Mouse (Mus musculus) MEL (cell line): Measurements from ENCODE around the gene Tmem50b. TPM values are rescaled to one million over a fixed set of nuclear protein-coding genes. Genes with fewer than 3 reads are reported as not detected.

Source experiments
- DNase-seq: peaks from one replicate; pipeline ENCODE4 v3.0.0; 2011; ENCODE audit warnings: low read depth, low spot score
- H3K27ac ChIP-seq: 2 replicates; pipeline ENCODE4 v1.5.1; 2012; ENCODE audit warnings: low read depth, mild to moderate bottlenecking, control low read depth, low read length, moderate library complexity; ENCODE audit not compliant: control insufficient read depth
- H3K27me3 ChIP-seq, 2 experiments: fragments of 150-350 bp in 1 of 2; sonication (generic) in 1 of 2; 2 replicates each; pipeline ENCODE4 v1.6.1; 2012; ENCODE audit warnings: low read length in 2 of 2, mild to moderate bottlenecking in 2 of 2, improper control_type of control experiment in 1 of 2, moderate library complexity in 1 of 2; ENCODE audit not compliant: insufficient read depth in 2 of 2, control insufficient read depth in 1 of 2
- H3K36me3 ChIP-seq, 2 experiments: 2 replicates each; pipeline ENCODE4 v1.6.1; 2012 to 2014; ENCODE audit warnings: low read length in 2 of 2, improper control_type of control experiment in 1 of 2, inconsistent platforms in 1 of 2, mild to moderate bottlenecking in 1 of 2; ENCODE audit not compliant: insufficient read depth in 2 of 2, control insufficient read depth in 1 of 2
- H3K4me1 ChIP-seq, 2 experiments: fragments of 150-350 bp in 1 of 2; sonication (generic) in 1 of 2; 2 replicates each; pipeline ENCODE4 v1.6.1; 2012; ENCODE audit warnings: low read length in 2 of 2, improper control_type of control experiment in 1 of 2, mild to moderate bottlenecking in 1 of 2; ENCODE audit not compliant: insufficient read depth in 2 of 2, control insufficient read depth in 1 of 2
- H3K4me3 ChIP-seq, 2 experiments: fragments of 150-350 bp in 1 of 2; sonication (generic) in 1 of 2; 2 replicates each; pipeline ENCODE4 v1.5.1; 2012; ENCODE audit warnings: low read depth in 2 of 2, low read length in 2 of 2, mild to moderate bottlenecking in 2 of 2, moderate library complexity in 2 of 2, control low read depth in 1 of 2, improper control_type of control experiment in 1 of 2; ENCODE audit not compliant: control insufficient read depth in 1 of 2, insufficient read depth in 1 of 2
- H3K79me2 ChIP-seq: 2 replicates; pipeline ENCODE4 v1.6.1; 2012; ENCODE audit warnings: mild to moderate bottlenecking, low read length, moderate library complexity; ENCODE audit not compliant: control insufficient read depth, poor library complexity, insufficient read depth
- H3K9ac ChIP-seq: 2 replicates; pipeline ENCODE4 v1.6.1; 2012; ENCODE audit warnings: low read depth, mild to moderate bottlenecking, control low read depth, low read length, moderate library complexity; ENCODE audit not compliant: control insufficient read depth, poor library complexity, severe bottlenecking
- H3K9me3 ChIP-seq: fragments of 150-350 bp; sonication (generic); replicated peaks from 2 replicates; pipeline ENCODE4 v1.6.1; 2012; ENCODE audit warnings: mild to moderate bottlenecking, low read length, improper control_type of control experiment, moderate library complexity; ENCODE audit not compliant: insufficient read depth
- BHLHE40 ChIP-seq: IDR thresholded peaks from 2 replicates; pipeline ENCODE4 v1.6.1; 2012; ENCODE audit warnings: low read depth, mild to moderate bottlenecking, inconsistent platforms, low read length, improper control_type of control experiment, borderline replicate concordance
- CHD1 ChIP-seq: IDR thresholded peaks from 2 replicates; pipeline ENCODE4 v1.6.1; 2012; ENCODE audit warnings: low read depth, mild to moderate bottlenecking, inconsistent platforms, low read length, improper control_type of control experiment
- CHD2 ChIP-seq: IDR thresholded peaks from 2 replicates; pipeline ENCODE4 v1.6.1; 2011; ENCODE audit warnings: low read length, improper control_type of control experiment
- CTCF ChIP-seq, 3 experiments: IDR thresholded peaks in 2 of 3; conservative IDR thresholded peaks in 1 of 3; 2 replicates each; pipeline ENCODE4 v1.5.1; 2011 to 2012; ENCODE audit warnings: low read length in 3 of 3, low read depth in 2 of 3, mild to moderate bottlenecking in 2 of 3, improper control_type of control experiment in 1 of 3, inconsistent platforms in 1 of 3, mixed read lengths in 1 of 3, moderate library complexity in 1 of 3; ENCODE audit not compliant: control insufficient read depth in 1 of 3, insufficient read depth in 1 of 3, poor library complexity in 1 of 3, severe bottlenecking in 1 of 3
- EP300 ChIP-seq, 2 experiments: IDR thresholded peaks; 2 replicates each; pipeline ENCODE4 v1.6.1; 2011; ENCODE audit warnings: improper control_type of control experiment in 2 of 2, low read length in 2 of 2, low read depth in 1 of 2, mild to moderate bottlenecking in 1 of 2
- GATA1 ChIP-seq: IDR thresholded peaks from 2 replicates; pipeline ENCODE4 v1.6.1; 2011; ENCODE audit warnings: low read depth, low read length, improper control_type of control experiment
- HCFC1 ChIP-seq: IDR thresholded peaks from 2 replicates; pipeline ENCODE4 v1.6.1; 2012; ENCODE audit warnings: low read depth, mild to moderate bottlenecking, inconsistent platforms, low read length, improper control_type of control experiment, moderate library complexity
- JUND ChIP-seq: IDR thresholded peaks from 2 replicates; pipeline ENCODE4 v1.6.1; 2011; ENCODE audit warnings: low read depth, mild to moderate bottlenecking, improper control_type of control experiment, low read length
- KAT2A ChIP-seq: conservative IDR thresholded peaks from 2 replicates; pipeline ENCODE4 v1.6.1; 2012; ENCODE audit warnings: low read depth, low read length, improper control_type of control experiment, inconsistent platforms
- MAFK ChIP-seq: IDR thresholded peaks from 2 replicates; pipeline ENCODE4 v1.6.1; 2011; ENCODE audit warnings: low read depth, mild to moderate bottlenecking, low read length, improper control_type of control experiment, borderline replicate concordance
- MAX ChIP-seq: IDR thresholded peaks from 2 replicates; pipeline ENCODE4 v1.6.1; 2011; ENCODE audit warnings: low read length, improper control_type of control experiment
- MAZ ChIP-seq: IDR thresholded peaks from 2 replicates; pipeline ENCODE4 v1.6.1; 2012; ENCODE audit warnings: low read depth, mild to moderate bottlenecking, inconsistent platforms, low read length, improper control_type of control experiment
- MEF2A ChIP-seq: IDR thresholded peaks from 2 replicates; pipeline ENCODE4 v1.6.1; 2014; ENCODE audit warnings: low read depth, mild to moderate bottlenecking, inconsistent platforms, low read length, improper control_type of control experiment; ENCODE audit not compliant: poor library complexity, insufficient replicate concordance, severe bottlenecking; ENCODE audit errors: extremely low read depth
- MXI1 ChIP-seq: IDR thresholded peaks from 2 replicates; pipeline ENCODE4 v1.6.1; 2011; ENCODE audit warnings: mild to moderate bottlenecking, low read depth, low read length, improper control_type of control experiment
- MYB ChIP-seq: IDR thresholded peaks from 2 replicates; pipeline ENCODE4 v1.6.1; 2011; ENCODE audit warnings: mild to moderate bottlenecking, low read depth, low read length, improper control_type of control experiment
- MYC ChIP-seq: IDR thresholded peaks from 2 replicates; pipeline ENCODE4 v1.6.1; 2011; ENCODE audit warnings: low read depth, mild to moderate bottlenecking, low read length, improper control_type of control experiment, moderate library complexity
- NELFE ChIP-seq: IDR thresholded peaks from 2 replicates; pipeline ENCODE4 v1.6.1; 2011; ENCODE audit warnings: low read depth, low read length, improper control_type of control experiment
- NRF1 ChIP-seq: IDR thresholded peaks from 2 replicates; pipeline ENCODE4 v1.6.1; 2014; ENCODE audit warnings: low read depth, mild to moderate bottlenecking, inconsistent platforms, low read length, improper control_type of control experiment, moderate library complexity; ENCODE audit not compliant: poor library complexity, insufficient read depth, severe bottlenecking
- POLR2A ChIP-seq, 2 experiments: IDR thresholded peaks; 2 replicates each; pipeline ENCODE4 v1.6.1; 2011 to 2012; ENCODE audit warnings: low read length in 2 of 2, mild to moderate bottlenecking in 2 of 2, control low read depth in 1 of 2, improper control_type of control experiment in 1 of 2, low read depth in 1 of 2, moderate library complexity in 1 of 2; ENCODE audit not compliant: control insufficient read depth in 1 of 2, insufficient read depth in 1 of 2, poor library complexity in 1 of 2
- POLR2AphosphoS2 ChIP-seq: IDR thresholded peaks from 2 replicates; pipeline ENCODE4 v1.6.1; 2011; ENCODE audit warnings: low read length, improper control_type of control experiment
- RAD21 ChIP-seq: IDR thresholded peaks from 2 replicates; pipeline ENCODE4 v1.6.1; 2011; ENCODE audit warnings: mild to moderate bottlenecking, low read depth, low read length, improper control_type of control experiment
- SIN3A ChIP-seq: IDR thresholded peaks from 2 replicates; pipeline ENCODE4 v1.6.1; 2012; ENCODE audit warnings: low read length, improper control_type of control experiment, inconsistent platforms
- SMC3 ChIP-seq: IDR thresholded peaks from 2 replicates; pipeline ENCODE4 v1.6.1; 2011; ENCODE audit warnings: low read depth, low read length, improper control_type of control experiment
- TAL1 ChIP-seq: IDR thresholded peaks from 2 replicates; pipeline ENCODE4 v1.6.1; 2012; ENCODE audit warnings: mild to moderate bottlenecking, inconsistent platforms, low read length, moderate library complexity, mixed read lengths
- TBP ChIP-seq: IDR thresholded peaks from 2 replicates; pipeline ENCODE4 v1.8.0; 2011; ENCODE audit warnings: low read depth, low read length, improper control_type of control experiment
- TCF12 ChIP-seq: IDR thresholded peaks from 2 replicates; pipeline ENCODE4 v1.6.1; 2014; ENCODE audit warnings: low read depth, mild to moderate bottlenecking, inconsistent platforms, low read length, improper control_type of control experiment, moderate library complexity
- UBTF ChIP-seq: IDR thresholded peaks from 2 replicates; pipeline ENCODE4 v1.6.1; 2012; ENCODE audit warnings: low read depth, mild to moderate bottlenecking, inconsistent platforms, low read length, improper control_type of control experiment, moderate library complexity, borderline replicate concordance; ENCODE audit not compliant: insufficient read depth
- USF2 ChIP-seq, 2 experiments: IDR thresholded peaks; 2 replicates each; pipeline ENCODE4 v1.6.1; 2011 to 2012; ENCODE audit warnings: improper control_type of control experiment in 2 of 2, low read length in 2 of 2, borderline replicate concordance in 1 of 2, inconsistent platforms in 1 of 2, low read depth in 1 of 2, mild to moderate bottlenecking in 1 of 2; ENCODE audit not compliant: insufficient read depth in 1 of 2
- ZC3H11A ChIP-seq: IDR thresholded peaks from 2 replicates; pipeline ENCODE4 v1.6.1; 2012; ENCODE audit warnings: low read depth, mild to moderate bottlenecking, inconsistent platforms, low read length, improper control_type of control experiment
- ZKSCAN1 ChIP-seq: IDR thresholded peaks from 2 replicates; pipeline ENCODE4 v1.6.1; 2012; ENCODE audit warnings: low read depth, mild to moderate bottlenecking, inconsistent platforms, low read length, improper control_type of control experiment, moderate library complexity
- ZMIZ1 ChIP-seq: IDR thresholded peaks from 2 replicates; pipeline ENCODE4 v1.6.1; 2012; ENCODE audit warnings: low read depth, mild to moderate bottlenecking, inconsistent platforms, low read length, improper control_type of control experiment, moderate library complexity
- polyA plus RNA-seq, 2 experiments: library from polyadenylated mRNA; stranded (reverse) in 1 of 2; unstranded in 1 of 2; fragments of >175 nt in 1 of 2; fragments of >200 nt in 1 of 2; gene quantifications; 2 replicates each; pipeline versions ENCODE4 v1.2.1 to v1.2.4; 2012; ENCODE audit warnings: low replicate concordance in 2 of 2, low read depth in 1 of 2; ENCODE audit not compliant: insufficient read length in 2 of 2, insufficient read depth in 1 of 2, missing spikeins in 1 of 2
- total RNA-seq: library from RNA; depleted of rRNA; stranded (reverse); fragments of 300-350 nt; gene quantifications from 2 replicates; pipeline ENCODE4 v1.2.3, GENCODE M21; 2012

Gene Tmem50b
- total and polyA plus RNA-seq, 3 experiments: 2.9 to 9.5 TPM; not detected in 1

DNA sequence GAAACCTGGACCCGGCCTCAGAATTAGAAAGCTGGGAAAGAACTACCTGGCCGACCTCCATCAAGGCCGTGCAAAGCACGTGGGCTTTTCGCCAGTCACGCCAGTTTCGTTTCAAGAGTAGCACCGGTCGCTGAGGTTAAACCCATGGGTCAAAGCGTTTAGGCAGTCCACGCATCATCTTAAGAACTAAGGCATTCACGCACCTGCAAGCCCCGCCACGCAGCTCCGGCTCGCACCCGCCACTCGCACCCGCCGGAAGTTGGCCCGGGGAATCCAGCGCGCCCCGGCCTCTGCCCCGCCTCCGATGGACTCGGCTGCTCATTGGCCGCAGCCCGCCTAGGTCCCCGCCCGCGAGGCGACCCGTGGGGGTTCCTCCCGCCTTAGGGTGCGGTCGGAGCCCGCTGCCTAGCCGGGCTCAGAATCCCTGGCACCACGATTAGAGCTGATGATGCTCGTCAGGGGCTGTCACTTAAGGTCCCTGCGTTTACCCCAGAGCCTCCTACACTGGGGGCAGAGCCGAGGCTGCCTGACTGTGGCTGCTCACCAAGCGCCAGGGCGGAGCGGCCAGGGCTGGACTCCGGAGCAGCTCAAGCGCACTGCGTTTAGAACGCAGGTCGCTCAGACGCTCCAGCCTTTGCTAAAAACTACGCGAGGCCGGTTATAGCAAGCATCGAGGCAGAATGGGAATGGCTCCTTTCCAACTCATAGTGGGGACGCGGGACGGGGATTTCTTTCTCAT is 49.2 kb upstream of the Tmem50b start, which contains the start of gene Gart (continued):
- TF ChIP-seq ZKSCAN1: no peak
- TF ChIP-seq MAZ: no peak; the same call in 1 of the 2 replicates
- TF ChIP-seq RAD21: no peak
- TF ChIP-seq TAL1: no peak
- peak; percentile 88 for TF ChIP-seq TBP
- TF ChIP-seq MAX: peak; percentile 86

DNA sequence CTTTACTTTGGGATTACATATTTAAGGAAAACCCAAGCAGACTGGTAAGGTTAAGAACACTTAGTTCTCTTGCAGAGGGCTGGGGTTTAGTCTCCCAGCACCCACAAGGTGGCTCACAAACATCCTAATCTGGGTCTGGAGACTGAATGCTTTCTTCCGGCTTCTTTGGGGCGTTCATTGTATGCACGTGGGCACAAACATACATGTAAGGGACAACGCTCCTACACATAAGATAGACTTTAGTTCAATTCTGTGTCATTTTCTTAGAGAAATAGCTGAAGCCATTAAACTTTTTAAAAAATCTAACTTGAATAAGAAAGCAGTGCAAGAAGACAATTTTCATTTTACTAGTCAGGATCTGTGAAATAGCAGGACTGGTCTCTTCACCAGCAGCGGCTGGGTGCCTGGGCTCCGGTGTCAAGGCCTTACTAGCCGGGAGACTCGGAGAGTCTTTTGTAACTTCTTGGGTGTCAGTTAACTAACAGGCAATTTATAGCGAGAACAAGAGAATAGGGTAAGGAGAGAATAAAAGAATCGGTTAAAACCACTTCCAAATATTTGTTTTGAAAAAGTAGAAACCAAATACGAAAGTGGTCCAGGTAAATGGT is 48.5 kb upstream of the Tmem50b start:
- no peaks in the 10 kb centered on the region for H3K27me3 ChIP-seq
- H3K9ac ChIP-seq: peak overlapping the region; percentile 99
- H3K4me3 ChIP-seq: peak overlapping the region; percentile 89 to 99
- DNase-seq: peak; percentile 87
- H3K79me2 ChIP-seq: peaks cover 75% of the 10 kb centered on the region
- no peaks in the 10 kb centered on the region for H3K9me3 ChIP-seq
- peak overlapping the region; percentile 92 for H3K27ac ChIP-seq
- peaks cover 11 to 30% of the 10 kb centered on the region in 2 experiments for H3K36me3 ChIP-seq
- peaks cover 5 to 11% of the 10 kb centered on the region in 2 experiments; a peak in 3 of 4 replicates for H3K4me1 ChIP-seq
- TF ChIP-seq POLR2A (IDR thresholded peaks at IDR 0.05; ENCODE audit: control insufficient read depth in 1 of 2, insufficient read depth in 1 of 2, low read depth in 1 of 2, low read length in 2 of 2, poor library complexity in 1 of 2) (no peak), ZKSCAN1 (no peak), CHD1 (0 out of 2 replicates have a peak, but pooled peaks have one; percentile 54), TBP (0 out of 2 replicates have a peak, but pooled peaks have one; percentile 16), ZMIZ1 (no peak), MYC (peak; percentile 93), USF2 (IDR thresholded peaks at IDR 0.05; ENCODE audit: borderline replicate concordance in 1 of 2, insufficient read depth in 1 of 2, low read depth in 1 of 2, low read length in 2 of 2) (no peak), MAZ (no peak), SIN3A (peak; percentile 91), TCF12 (no peak), SMC3 (peak; percentile 31; the same call in 1 of the 2 replicates), MYB (no peak), ZC3H11A (no peak), GATA1 (peak; percentile 10; the same call in 1 of the 2 replicates), MAX (peak; percentile 94), MAFK (no peak), KAT2A (no peak; the same call in 1 of the 2 replicates), CHD2 (no peak), BHLHE40 (peak; percentile 12; the same call in 1 of the 2 replicates), MXI1 (peak; percentile 98), TAL1 (no peak), POLR2AphosphoS2 (no peak), NRF1 (no peak), CTCF (IDR thresholded peaks at IDR 0.05 in 2 of 3, conservative IDR thresholded peaks at IDR 0.05 in 1 of 3; ENCODE audit: control insufficient read depth in 1 of 3, insufficient read depth in 1 of 3, low read depth in 2 of 3, low read length in 3 of 3, poor library complexity in 1 of 3, severe bottlenecking in 1 of 3) (peak in 2 of 3 experiments; percentile 4 to 42; a peak in 3 of 6 replicates), EP300 (IDR thresholded peaks at IDR 0.05; ENCODE audit: low read depth in 1 of 2, low read length in 2 of 2) (no peak), RAD21 (no peak), HCFC1 (peak; percentile 54), JUND (no peak), MEF2A (no peak), UBTF (no peak), NELFE (peak; percentile 42)
